Mouse (Mus musculus) bone marrow, adult 2 months (tissue): ENCODE results near the gene 2210011C24Rik.

ENCODE experiments used
- CTCF ChIP-seq: fragments of 200-500 bp; IDR thresholded peaks from 2 replicates; pipeline ENCODE4 v1.5.1; 2011; ENCODE audit warnings: low read length, control low read depth; ENCODE audit not compliant: control insufficient read depth, insufficient read depth
- POLR2A ChIP-seq: fragments of 200-500 bp; IDR thresholded peaks from 2 replicates; pipeline ENCODE4 v1.6.1; 2011; ENCODE audit warnings: low read depth, mild to moderate bottlenecking, control low read depth, low read length, borderline replicate concordance; ENCODE audit not compliant: control insufficient read depth

- TF ChIP-seq POLR2A (no peak), CTCF (no peak)
Observed at GRCm38 (mm10) chr8:84038015-84038414, 26.0 kb upstream of the 2210011C24Rik start.
